Mouse (Mus musculus): ENCODE data around the gene Ltbp3. TPM values are rescaled to one million over a fixed set of nuclear protein-coding genes. Genes with fewer than 3 reads are reported as not detected.
A peak's percentile ranks its signal among the peaks of the same experiment; 100 is the strongest.
"Not testable (repeated sequence)": the region's sequence is repeated elsewhere in the genome, so short reads cannot be mapped to it uniquely, and the experiment has no call there.

Ltbp3 gene
- polyA plus RNA-seq, 1 experiment from 2014 or later = 4.3 TPM

GRCm38 (mm10) chr19:5793917-5794770 lies 53.4 kb downstream of the Ltbp3 start:
- DNase-seq (ENCODE audit: low spot score) = peak; percentile 76
- Histone ChIP-seq H3K4me1 (peaks cover 19% of the 10 kb centered on the region), H3K4me3 (peak overlapping the region; percentile 1; the same call in 1 of the 2 replicates), H3K36me3 (peaks cover 47% of the 10 kb centered on the region), H3K27ac (peak overlapping the region; percentile 49; the same call in 1 of the 2 replicates)
- WGBS = 27% methylated on average over 7 of the region's 7 CpGs
- not testable (repeated sequence) for H3K9me3 ChIP-seq; H3K27me3 ChIP-seq (ENCODE audit: insufficient read depth, poor library complexity, severe bottlenecking)

DNA sequence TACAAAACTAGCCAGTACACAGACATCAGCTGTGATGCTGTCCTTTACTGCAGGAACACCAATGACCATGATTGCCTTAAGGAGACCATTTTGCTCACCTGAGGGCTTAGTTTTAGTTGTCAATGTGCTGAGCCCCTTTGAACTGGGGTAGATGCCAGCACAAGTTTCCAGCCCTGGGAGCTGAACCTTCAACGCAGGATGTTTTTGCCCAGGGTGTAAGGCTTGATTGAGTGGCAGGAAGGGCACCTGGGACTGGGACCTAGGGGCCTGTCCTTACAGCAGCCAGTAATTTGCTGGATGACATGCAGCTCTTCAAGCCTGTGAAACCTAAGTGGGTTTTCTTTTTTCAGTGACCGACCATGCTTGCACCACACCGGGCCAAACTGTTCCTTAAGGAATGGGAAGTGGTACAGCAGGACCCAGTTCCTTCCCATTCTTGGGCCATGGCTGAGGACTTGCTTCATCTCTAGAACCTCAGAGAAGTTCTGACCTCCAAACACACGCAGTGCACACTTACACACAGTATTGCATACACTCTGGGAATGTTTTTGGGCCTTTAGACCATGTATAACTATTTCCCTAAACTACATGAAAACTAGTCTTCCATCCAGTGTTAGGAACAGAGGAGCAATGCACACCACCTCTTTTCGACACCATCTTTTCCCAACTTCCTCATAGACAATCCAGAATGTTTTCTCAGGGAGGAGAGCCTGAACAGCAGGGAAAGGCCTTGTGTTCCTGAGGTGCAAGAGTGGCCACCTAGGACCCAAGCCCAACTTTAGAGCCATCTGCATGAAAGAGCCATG lies 54.3 kb downstream of the Ltbp3 start:
- H3K27ac ChIP-seq = peak overlapping the region; percentile 38; the same call in 1 of the 2 replicates
- H3K4me1 ChIP-seq = peaks cover 19% of the 10 kb centered on the region
- H3K27me3 ChIP-seq (ENCODE audit: insufficient read depth, poor library complexity, severe bottlenecking) = no peaks in the 10 kb centered on the region
- H3K36me3 ChIP-seq = peaks cover 54% of the 10 kb centered on the region
- 45% methylated on average over 5 of the region's 5 CpGs for WGBS
- no peaks in the 10 kb centered on the region for H3K9me3 ChIP-seq
- peak; percentile 79 for DNase-seq (ENCODE audit: low spot score)
- peak overlapping the region; percentile 86; the same call in 1 of the 2 replicates for H3K4me3 ChIP-seq

DNA sequence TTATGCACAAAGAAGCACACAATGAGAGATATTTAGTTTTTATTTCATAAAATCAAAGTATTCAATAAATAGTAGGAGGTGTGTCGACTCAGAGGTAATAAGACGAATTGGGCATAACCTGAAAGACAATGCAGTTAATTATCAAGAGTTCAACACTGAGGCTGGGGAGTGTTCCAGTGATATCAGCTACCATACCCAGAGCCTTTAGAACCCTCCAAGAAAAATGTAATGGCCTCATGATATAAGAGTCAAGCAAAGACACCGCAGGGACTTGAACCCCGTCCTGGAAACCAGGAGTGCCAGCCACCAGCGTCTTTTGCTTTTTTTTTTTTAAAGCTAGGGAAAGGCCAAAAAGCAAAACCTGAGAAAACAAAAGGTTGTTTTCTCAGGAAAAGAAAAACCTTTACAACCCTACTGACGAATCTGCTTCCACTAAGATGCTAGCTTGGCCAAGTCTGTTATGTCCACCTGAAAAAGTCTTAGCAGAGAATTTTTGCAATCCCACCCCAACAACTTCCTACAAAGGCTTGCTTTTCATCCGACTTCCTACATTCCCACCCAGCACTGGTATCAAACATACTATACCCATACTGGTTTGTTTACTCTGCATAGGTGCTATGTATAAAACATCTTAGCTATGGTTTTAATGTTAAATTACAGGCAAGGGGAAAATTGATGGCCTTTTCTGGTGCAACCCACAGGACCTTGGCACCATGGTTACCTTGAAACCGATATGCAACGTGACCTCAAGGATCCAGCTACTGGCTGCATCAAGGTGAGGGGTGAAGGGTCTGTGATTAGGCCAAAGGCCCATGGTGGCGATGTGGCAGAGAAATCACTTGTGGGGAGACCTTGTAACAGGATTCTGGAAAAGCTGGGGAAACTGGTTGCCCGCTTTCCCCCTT lies 55.2 kb downstream of the Ltbp3 start:
- H3K9me3 ChIP-seq = no peaks in the 10 kb centered on the region
- peaks cover 19% of the 10 kb centered on the region for H3K4me1 ChIP-seq
- H3K4me3 ChIP-seq = peak overlapping the region; percentile 86
- H3K36me3 ChIP-seq = peaks cover 62% of the 10 kb centered on the region
- peak overlapping the region; percentile 38; the same call in 1 of the 2 replicates for H3K27ac ChIP-seq
- 73% methylated on average over 11 of the region's 11 CpGs for WGBS
- H3K27me3 ChIP-seq (ENCODE audit: insufficient read depth, poor library complexity, severe bottlenecking) = no peaks in the 10 kb centered on the region
- no peak for DNase-seq (ENCODE audit: low spot score)

GRCm38 (mm10) chr19:5796573-5797111 lies 55.9 kb downstream of the Ltbp3 start:
- Histone ChIP-seq H3K36me3 (peaks cover 62% of the 10 kb centered on the region), H3K4me3 (peak overlapping the region; percentile 86), H3K27ac (peak overlapping the region; percentile 29; the same call in 1 of the 2 replicates), H3K9me3 (no peaks in the 10 kb centered on the region), H3K27me3 (ENCODE audit: insufficient read depth, poor library complexity, severe bottlenecking) (no peaks in the 10 kb centered on the region), H3K4me1 (peaks cover 19% of the 10 kb centered on the region)
- WGBS = 74% methylated on average over 7 of the region's 7 CpGs
- peak; percentile 73 for DNase-seq (ENCODE audit: low spot score)

GRCm38 (mm10) chr19:5797381-5798111 lies 56.8 kb downstream of the Ltbp3 start:
- H3K27ac ChIP-seq = peak overlapping the region; percentile 100
- 38% methylated on average over 7 of the region's 7 CpGs for WGBS
- no peaks in the 10 kb centered on the region for H3K27me3 ChIP-seq (ENCODE audit: insufficient read depth, poor library complexity, severe bottlenecking)
- peak; percentile 73 for DNase-seq (ENCODE audit: low spot score)
- peak overlapping the region; percentile 86 for H3K4me3 ChIP-seq
- peaks cover 62% of the 10 kb centered on the region for H3K36me3 ChIP-seq
- H3K4me1 ChIP-seq = peaks cover 19% of the 10 kb centered on the region
- H3K9me3 ChIP-seq = no peaks in the 10 kb centered on the region

GRCm38 (mm10) chr19:5798700-5799479 lies 58.2 kb downstream of the Ltbp3 start:
- WGBS = 4% methylated on average over 7 of the region's 7 CpGs
- peaks cover 62% of the 10 kb centered on the region for H3K36me3 ChIP-seq
- H3K4me3 ChIP-seq = peak overlapping the region; percentile 86
- H3K4me1 ChIP-seq = peaks cover 31% of the 10 kb centered on the region
- H3K9me3 ChIP-seq = no peaks in the 10 kb centered on the region
- peak; percentile 77 for DNase-seq (ENCODE audit: low spot score)
- no peaks in the 10 kb centered on the region for H3K27me3 ChIP-seq (ENCODE audit: insufficient read depth, poor library complexity, severe bottlenecking)
- peak overlapping the region; percentile 100 for H3K27ac ChIP-seq

DNA sequence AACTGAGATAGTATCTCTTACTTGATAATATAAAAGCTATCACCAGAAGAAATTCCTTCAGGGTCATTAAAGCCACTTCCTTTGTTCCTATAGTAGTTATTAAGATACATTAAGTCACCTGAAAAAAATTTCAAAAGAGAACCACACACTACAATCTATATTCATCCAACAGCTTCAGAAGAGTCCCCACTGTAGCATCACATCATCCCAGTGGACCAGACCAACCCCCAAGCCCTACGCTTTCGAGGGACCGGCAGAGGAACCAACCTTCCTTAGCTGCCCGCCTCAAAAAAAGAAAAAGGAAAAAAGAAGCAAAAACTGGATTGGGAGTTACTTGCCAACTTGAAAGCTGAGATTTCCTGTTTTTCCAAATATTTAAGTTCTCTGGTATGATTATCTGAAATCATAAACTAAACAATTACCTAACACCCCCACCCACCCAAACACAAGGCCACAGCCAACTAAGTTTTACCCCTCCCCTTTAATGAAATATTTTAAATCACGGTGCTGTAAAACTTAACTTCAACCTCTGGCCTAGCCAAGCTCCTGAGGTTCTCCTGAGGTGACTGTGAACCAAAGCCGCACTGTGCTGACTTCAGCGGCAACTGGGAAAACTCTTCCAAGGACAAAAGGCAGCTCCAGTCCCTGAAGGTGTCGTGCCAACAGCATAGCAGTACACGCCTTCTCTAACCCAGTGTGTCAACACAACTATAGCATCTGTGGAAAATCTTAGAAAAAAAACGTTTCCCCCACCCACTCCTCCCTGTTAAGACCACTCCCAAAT lies 59.1 kb downstream of the Ltbp3 start:
- WGBS = 1% methylated on average over 10 of the region's 10 CpGs
- peak overlapping the region; percentile 100 for H3K27ac ChIP-seq
- DNase-seq (ENCODE audit: low spot score) = peak; percentile 74
- peaks cover 59% of the 10 kb centered on the region for H3K36me3 ChIP-seq
- H3K27me3 ChIP-seq (ENCODE audit: insufficient read depth, poor library complexity, severe bottlenecking) = no peaks in the 10 kb centered on the region
- peaks cover 37% of the 10 kb centered on the region for H3K4me1 ChIP-seq
- H3K4me3 ChIP-seq = peak overlapping the region; percentile 86
- H3K9me3 ChIP-seq = no peaks in the 10 kb centered on the region

DNA sequence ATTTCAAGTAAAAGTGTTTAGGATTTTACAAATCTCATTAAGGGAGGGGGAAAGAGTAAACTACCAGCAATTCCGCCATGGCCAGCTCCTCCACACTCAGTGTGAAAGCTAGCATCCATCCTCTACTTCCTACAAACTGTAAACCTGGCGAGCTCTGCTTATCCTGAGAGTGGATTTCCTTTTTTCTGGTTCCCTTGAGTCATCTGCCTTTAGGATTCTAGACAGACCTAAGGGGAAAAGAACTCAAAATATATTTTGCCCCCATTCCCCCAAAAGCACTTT lies 59.6 kb downstream of the Ltbp3 start:
- Histone ChIP-seq H3K9me3 (no peaks in the 10 kb centered on the region), H3K27ac (peak overlapping the region; percentile 100), H3K4me3 (peak overlapping the region; percentile 86), H3K27me3 (ENCODE audit: insufficient read depth, poor library complexity, severe bottlenecking) (no peaks in the 10 kb centered on the region), H3K36me3 (peaks cover 54% of the 10 kb centered on the region), H3K4me1 (peaks cover 42% of the 10 kb centered on the region)
- WGBS = 1% methylated on average over 2 of the region's 2 CpGs
- DNase-seq (ENCODE audit: low spot score) = no peak

DNA sequence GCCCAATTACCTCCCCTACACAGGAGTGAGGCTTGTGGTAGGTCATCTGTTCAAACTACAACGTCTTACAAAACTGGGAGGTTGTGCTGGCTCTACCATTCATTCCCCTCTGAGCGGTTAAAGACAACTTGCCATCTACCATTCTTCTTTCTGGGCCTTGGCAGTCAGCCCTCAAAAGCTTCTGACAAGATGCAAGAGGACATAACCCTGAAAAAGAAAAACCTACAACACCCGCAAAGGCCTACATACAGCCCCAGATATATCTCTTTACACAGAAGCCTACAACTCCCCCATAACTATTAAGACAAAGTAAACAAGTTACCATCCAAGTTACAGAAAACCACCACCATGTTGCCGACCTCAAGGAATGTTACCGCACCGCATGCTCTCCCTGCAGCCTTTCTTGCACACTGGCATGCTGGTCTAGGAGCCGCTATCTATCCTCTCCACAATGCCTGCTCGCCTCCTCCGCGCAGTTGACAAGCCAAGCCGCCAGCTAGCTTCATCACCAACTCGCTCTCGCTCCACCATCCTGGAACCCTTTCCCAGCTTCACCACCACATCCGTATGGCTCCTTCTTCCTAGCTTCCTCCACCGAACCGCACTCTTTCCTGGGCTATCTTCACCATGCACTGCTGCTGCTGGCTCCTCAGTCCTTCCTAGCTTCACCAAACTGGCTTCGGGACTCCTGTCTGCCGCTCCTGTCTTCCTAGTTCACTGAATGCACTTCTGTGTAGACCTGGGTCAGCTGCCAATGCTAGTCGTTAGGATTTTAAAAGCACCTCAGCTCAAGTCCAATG lies 60.1 kb downstream of the Ltbp3 start:
- Histone ChIP-seq H3K36me3 (peaks cover 49% of the 10 kb centered on the region), H3K27ac (peak overlapping the region; percentile 100), H3K4me3 (peak overlapping the region; percentile 86), H3K9me3 (no peaks in the 10 kb centered on the region), H3K27me3 (ENCODE audit: insufficient read depth, poor library complexity, severe bottlenecking) (no peaks in the 10 kb centered on the region), H3K4me1 (peaks cover 45% of the 10 kb centered on the region)
- DNase-seq (ENCODE audit: low spot score) = no peak
- 0% methylated on average over 19 of the region's 19 CpGs for WGBS

- DNase-seq (ENCODE audit: low spot score) = no peak
- H3K27me3 ChIP-seq (ENCODE audit: insufficient read depth, poor library complexity, severe bottlenecking) = no peaks in the 10 kb centered on the region
- peaks cover 47% of the 10 kb centered on the region for H3K4me1 ChIP-seq
- H3K4me3 ChIP-seq = peak overlapping the region; percentile 86
- H3K36me3 ChIP-seq = peaks cover 42% of the 10 kb centered on the region
- H3K27ac ChIP-seq = peak overlapping the region; percentile 100
- H3K9me3 ChIP-seq = no peaks in the 10 kb centered on the region
- WGBS = 6% methylated on average over 3 of the region's 3 CpGs
Observed at GRCm38 (mm10) chr19:5801432-5801964, 60.8 kb downstream of the Ltbp3 start.
